Mouse (Mus musculus) liver, embryonic 18 days (tissue): ENCODE data around the gene Cst12. TPM values are rescaled to one million over a fixed set of nuclear protein-coding genes. Genes with fewer than 3 reads are reported as not detected.

Experiments
- polyA plus RNA-seq: library from polyadenylated mRNA; depleted of rRNA; stranded (reverse); fragments of >200 nt; gene quantifications from 2 replicates; pipeline ENCODE4 v1.2.3, GENCODE M21; 2012; rRNA removed

Cst12 gene
- 0.07 TPM in 1 of 2 replicates, not detected in the other for polyA plus RNA-seq

DNA sequence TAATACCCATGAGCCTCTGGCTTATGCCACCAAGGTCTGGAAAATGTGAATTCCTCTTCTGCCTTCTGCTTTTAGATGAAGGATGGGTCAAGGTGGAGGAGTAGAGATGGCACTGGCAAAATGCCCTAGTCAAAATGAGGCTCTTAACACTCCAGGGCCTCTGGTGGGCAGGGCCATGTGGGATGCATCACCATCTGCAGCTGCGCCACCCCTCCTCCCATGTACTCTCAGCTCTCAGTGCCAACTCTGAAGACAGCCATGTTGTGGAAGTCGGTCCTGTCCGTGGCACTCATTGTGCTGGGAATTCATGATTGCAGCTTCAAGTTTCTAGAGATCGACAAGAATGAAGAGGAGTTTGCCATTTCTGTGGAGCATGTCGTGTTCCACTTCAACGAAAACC lies at the start of gene Cst12:
Gene Cst12, plus strand, starts transcription at position 220 of the 400 bp plus-strand sequence.

GRCm38 (mm10) chr2:148750058-148750457 lies 39.1 kb upstream of the Cst12 start, which contains the start of gene Cstl1:
TSS of gene Cstl1 (plus strand) at chr2:148750358.

DNA sequence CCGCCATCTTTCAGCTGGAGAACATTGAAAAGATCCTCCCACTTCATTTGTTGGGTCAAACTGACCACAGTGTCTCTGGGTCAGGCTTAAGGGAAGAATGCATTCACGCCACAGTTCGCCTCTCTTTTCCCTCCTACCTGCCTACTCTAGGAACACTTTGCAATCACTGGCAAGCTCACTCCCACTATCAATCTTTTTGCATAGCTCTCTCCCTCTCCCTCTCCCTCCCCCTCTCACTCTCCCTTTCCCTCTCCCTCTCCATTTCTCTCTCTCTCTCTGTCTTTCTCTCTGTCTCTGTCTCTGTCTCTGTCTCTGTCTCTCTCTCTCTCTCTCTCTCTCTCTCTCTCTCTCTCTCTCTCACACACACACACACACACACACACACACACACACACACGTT lies 17.8 kb upstream of the Cst12 start, which contains the start of gene Cst11:
Gene Cst11, minus strand, starts transcription at position 101 of the 400 bp plus-strand sequence.

GRCm38 (mm10) chr2:148781709-148782108 lies 7.5 kb upstream of the Cst12 start, which contains the start of gene 8030411F24Rik:
TSS of gene 8030411F24Rik (plus strand) at chr2:148782009.

DNA sequence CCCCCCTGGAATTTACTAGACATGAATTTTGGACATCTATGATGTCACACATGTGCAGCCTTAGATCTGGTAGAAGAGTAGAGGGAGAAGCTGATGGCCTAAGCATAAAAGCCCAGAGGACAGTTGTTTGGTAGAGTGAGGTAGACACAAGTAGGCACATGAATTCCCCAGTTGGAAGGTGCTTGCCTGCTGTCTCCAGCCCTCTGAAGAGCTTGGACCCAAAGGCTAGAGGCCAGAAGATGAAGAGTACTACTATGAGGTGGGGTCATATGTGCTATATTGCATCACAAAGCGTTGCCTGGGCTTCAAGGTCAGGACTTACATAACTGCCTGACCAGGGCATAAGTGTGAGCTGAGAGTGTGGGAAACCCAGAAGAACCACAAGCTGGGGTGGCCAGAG lies 9.3 kb downstream of the Cst12 start, which contains the start of gene Cst8:
Gene Cst8, plus strand, starts transcription at position 301 of the 400 bp plus-strand sequence.

DNA sequence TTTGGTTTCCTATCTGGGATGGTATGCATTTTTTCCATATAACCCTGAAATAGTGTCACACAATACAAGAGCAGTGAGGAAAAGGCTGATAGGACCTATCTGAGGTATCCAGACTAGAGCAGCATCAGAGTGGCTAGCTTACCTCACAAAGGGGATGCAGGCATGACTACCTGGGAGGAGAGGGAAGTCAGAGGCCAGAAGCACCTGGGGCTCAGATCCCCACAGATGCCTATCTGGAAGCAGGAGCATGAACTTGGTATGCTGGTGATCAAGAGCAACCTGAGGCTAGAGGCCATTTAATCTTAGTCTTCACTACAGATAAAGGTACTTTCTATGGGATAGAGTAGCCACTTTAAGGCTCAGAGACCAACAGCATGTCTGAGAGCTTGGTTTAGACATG lies 30.7 kb downstream of the Cst12 start, which contains the start of gene Cst13:
Gene Cst13, plus strand, starts transcription at position 173 of the 400 bp plus-strand sequence.

DNA sequence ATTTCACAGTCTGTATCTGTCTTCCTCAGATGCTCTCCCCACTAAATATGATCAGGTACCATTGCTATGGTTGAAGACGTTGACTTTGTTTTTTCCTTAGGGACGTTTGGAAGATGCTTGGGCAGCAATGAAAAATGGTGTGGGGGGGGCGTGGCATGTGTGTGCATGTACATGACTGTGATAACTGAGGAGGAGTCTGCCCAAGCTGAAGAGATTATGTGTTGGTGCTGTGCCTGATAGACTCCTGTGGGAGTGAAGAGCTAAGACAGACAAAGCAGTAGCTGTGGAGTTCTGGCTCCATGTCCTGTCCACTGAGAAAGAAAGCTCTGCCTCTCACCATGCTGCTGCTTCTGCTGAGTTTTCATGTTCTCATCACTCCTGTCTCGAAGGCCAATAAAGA lies 45.8 kb downstream of the Cst12 start, which contains the start of gene Cst9:
Gene Cst9, plus strand, starts transcription at position 236 of the 400 bp plus-strand sequence.

Other genes starting within 250 kb of the Cst12 start
- 27.2 and 31.5 TPM in 2 replicates for gene Nxt1, start 116.8 kb upstream of the Cst12 start, polyA plus RNA-seq
- 9.5 and 10.0 TPM in 2 replicates for gene Gzf1, start 108.3 kb upstream of the Cst12 start, polyA plus RNA-seq
- gene Napb, start 56.9 kb upstream of the Cst12 start, polyA plus RNA-seq, result 0.53 and 0.74 TPM in 2 replicates
- not detected in 2 replicates for gene Cstl1, start 39.0 kb upstream of the Cst12 start, polyA plus RNA-seq
- not detected in 2 replicates for gene Cst11, start 17.9 kb upstream of the Cst12 start, polyA plus RNA-seq
- gene 8030411F24Rik, start 7.4 kb upstream of the Cst12 start, polyA plus RNA-seq, result not detected in 2 replicates
- gene Cst8, start 9.4 kb downstream of the Cst12 start, polyA plus RNA-seq, result 0.43 and 0.65 TPM in 2 replicates
- not detected in 2 replicates for gene Cst13, start 30.7 kb downstream of the Cst12 start, polyA plus RNA-seq
- 0.19 and 0.22 TPM in 2 replicates for gene Cst9, start 45.8 kb downstream of the Cst12 start, polyA plus RNA-seq
- gene 9230104L09Rik, start 75.7 kb downstream of the Cst12 start, polyA plus RNA-seq, result not detected in 2 replicates
- 248 and 278 TPM in 2 replicates for gene Cst3, start 86.3 kb downstream of the Cst12 start, polyA plus RNA-seq
- not detected in 2 replicates for gene Gm1330, start 213.9 kb downstream of the Cst12 start, polyA plus RNA-seq
- gene Gm10750, start 227.9 kb downstream of the Cst12 start, polyA plus RNA-seq, result not detected in 2 replicates